Mouse (Mus musculus) midbrain, embryonic 14.5 days (tissue): Measurements from ENCODE around the gene Ppp1r7. TPM values are rescaled to one million over a fixed set of nuclear protein-coding genes. Genes with fewer than 3 reads are reported as not detected.

Experiments
- ATAC-seq: fragments of 200-750 bp; cut with Nextera tagmentation; 2 replicates; pipeline ENCODE4 v1.8.0; 2017; ENCODE audit warnings: moderate number of reproducible peaks, moderate library complexity; ENCODE audit not compliant: low FRiP score, low TSS enrichment
- DNase-seq: peaks from one replicate; pipeline ENCODE4 v3.0.0-alpha.2; 2015
- H3K27ac ChIP-seq: fragments of 300-500 bp; sonication (generic); replicated peaks from 2 replicates; pipeline ENCODE4 v1.5.1; 2014; ENCODE audit warnings: mild to moderate bottlenecking, low read depth, low read length, moderate library complexity
- H3K27me3 ChIP-seq: fragments of 300-500 bp; sonication (generic); 2 replicates; pipeline ENCODE4 v1.6.1; 2014; ENCODE audit warnings: low read length, control low read depth, mixed read lengths; ENCODE audit not compliant: control insufficient read depth, insufficient read depth
- H3K36me3 ChIP-seq: fragments of 300-500 bp; sonication (generic); 2 replicates; pipeline ENCODE4 v1.6.1; 2014; ENCODE audit warnings: low read length, control low read depth; ENCODE audit not compliant: control insufficient read depth, insufficient read depth
- H3K4me1 ChIP-seq: fragments of 300-500 bp; sonication (generic); 2 replicates; pipeline ENCODE4 v1.6.1; 2014; ENCODE audit warnings: mild to moderate bottlenecking, antibody characterized with exemption, low read length, control low read depth; ENCODE audit not compliant: control insufficient read depth, insufficient read depth
- H3K4me2 ChIP-seq: fragments of 300-500 bp; sonication (generic); 2 replicates; pipeline ENCODE4 v1.6.1; 2014; ENCODE audit warnings: mild to moderate bottlenecking, low read length, moderate library complexity
- H3K4me3 ChIP-seq: fragments of 300-500 bp; sonication (generic); replicated peaks from 2 replicates; pipeline ENCODE4 v1.5.1; 2014; ENCODE audit warnings: low read depth, low read length
- H3K9ac ChIP-seq: fragments of 300-500 bp; sonication (generic); replicated peaks from 2 replicates; pipeline ENCODE4 v1.6.1; 2014; ENCODE audit warnings: mild to moderate bottlenecking, low read length, moderate library complexity
- H3K9me3 ChIP-seq: fragments of 300-500 bp; sonication (generic); 2 replicates; pipeline ENCODE4 v1.6.1; 2016; ENCODE audit warnings: low read length, control low read depth, mixed read lengths; ENCODE audit not compliant: control insufficient read depth
- WGBS: fragments of 180-500 bp; shearing (Covaris S2); extraction: QIAGEN DNeasy Blood & Tissue Kit; methylation state at CpG from one replicate; pipeline ENCODE4 v1.1.7; 2014; 5-methylcytosine and 5-hydroxymethylcytosine counted together
- microRNA-seq: library from miRNA; unstranded; fragments of <30 nt; microRNA quantifications from one replicate; pipeline ENCODE4, GENCODE M21; 2016
- polyA plus RNA-seq: library from polyadenylated mRNA; unstranded; fragments of >200 nt; fragmentation: Nextera tagmentation; extraction: Ambion mirVana; gene quantifications from 2 replicates; pipeline ENCODE4 v1.2.1, GENCODE M21; 2014

Ppp1r7 gene
- polyA plus RNA-seq, 1 experiment from 2014 or later = 54.7 TPM

DNA sequence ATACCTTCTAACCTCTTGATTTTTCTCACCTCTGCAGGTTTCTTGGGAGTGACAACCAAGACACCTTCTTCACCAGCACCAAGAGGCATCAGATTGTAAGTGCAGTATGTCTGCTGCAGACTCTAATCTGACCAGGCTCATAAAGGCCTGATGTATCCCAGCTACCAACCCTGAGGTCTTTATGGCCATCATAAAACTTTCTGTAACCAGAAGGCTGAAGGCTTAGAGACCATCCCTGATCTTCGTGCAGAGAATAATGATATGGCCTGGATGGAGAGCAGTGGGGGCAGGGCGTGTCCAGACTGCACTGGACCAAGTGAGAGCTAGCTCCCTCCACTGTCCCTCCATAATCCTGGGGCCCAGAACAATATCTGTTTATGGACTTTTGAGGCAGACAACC is 44.5 kb downstream of the Ppp1r7 start:
- no peak overlapping the region for H3K4me3 ChIP-seq
- H3K9ac ChIP-seq = no peak overlapping the region
- 83% methylated on average over 2 of the region's 2 CpGs for WGBS
- H3K9me3 ChIP-seq = no peaks in the 10 kb centered on the region
- H3K27me3 ChIP-seq = no peaks in the 10 kb centered on the region
- H3K4me1 ChIP-seq = no peaks in the 10 kb centered on the region
- H3K4me2 ChIP-seq = no peak overlapping the region
- no peak overlapping the region for H3K27ac ChIP-seq
- no peaks in the 10 kb centered on the region for H3K36me3 ChIP-seq
- DNase-seq (no peak), ATAC-seq (no peak)

DNA sequence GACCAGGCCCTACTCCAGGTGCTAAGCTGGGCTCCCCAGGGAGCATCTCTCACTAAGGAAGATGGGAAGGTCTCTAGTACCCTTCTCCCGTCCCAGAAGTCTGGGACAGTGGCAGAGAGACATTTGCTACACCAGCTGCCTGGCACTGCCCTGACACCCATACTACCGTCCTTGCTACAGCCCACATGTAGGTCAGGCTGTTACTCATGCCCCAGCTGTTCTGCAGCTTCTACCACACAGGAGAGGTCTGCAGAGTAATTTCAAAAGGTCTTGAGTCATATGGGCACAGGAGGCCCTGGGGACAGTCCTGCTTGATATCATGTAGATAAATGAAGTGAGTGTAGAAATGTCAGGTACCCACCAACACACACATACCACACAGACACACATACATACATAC is 46.3 kb downstream of the Ppp1r7 start:
- Histone ChIP-seq H3K36me3 (no peaks in the 10 kb centered on the region), H3K27me3 (no peaks in the 10 kb centered on the region), H3K9ac (no peak overlapping the region), H3K4me1 (no peaks in the 10 kb centered on the region), H3K4me3 (no peak overlapping the region), H3K27ac (no peak overlapping the region), H3K4me2 (no peak overlapping the region), H3K9me3 (no peaks in the 10 kb centered on the region)
- ATAC-seq (no peak), DNase-seq (no peak)
- WGBS = 76% methylated on average over 2 of the region's 2 CpGs

DNA sequence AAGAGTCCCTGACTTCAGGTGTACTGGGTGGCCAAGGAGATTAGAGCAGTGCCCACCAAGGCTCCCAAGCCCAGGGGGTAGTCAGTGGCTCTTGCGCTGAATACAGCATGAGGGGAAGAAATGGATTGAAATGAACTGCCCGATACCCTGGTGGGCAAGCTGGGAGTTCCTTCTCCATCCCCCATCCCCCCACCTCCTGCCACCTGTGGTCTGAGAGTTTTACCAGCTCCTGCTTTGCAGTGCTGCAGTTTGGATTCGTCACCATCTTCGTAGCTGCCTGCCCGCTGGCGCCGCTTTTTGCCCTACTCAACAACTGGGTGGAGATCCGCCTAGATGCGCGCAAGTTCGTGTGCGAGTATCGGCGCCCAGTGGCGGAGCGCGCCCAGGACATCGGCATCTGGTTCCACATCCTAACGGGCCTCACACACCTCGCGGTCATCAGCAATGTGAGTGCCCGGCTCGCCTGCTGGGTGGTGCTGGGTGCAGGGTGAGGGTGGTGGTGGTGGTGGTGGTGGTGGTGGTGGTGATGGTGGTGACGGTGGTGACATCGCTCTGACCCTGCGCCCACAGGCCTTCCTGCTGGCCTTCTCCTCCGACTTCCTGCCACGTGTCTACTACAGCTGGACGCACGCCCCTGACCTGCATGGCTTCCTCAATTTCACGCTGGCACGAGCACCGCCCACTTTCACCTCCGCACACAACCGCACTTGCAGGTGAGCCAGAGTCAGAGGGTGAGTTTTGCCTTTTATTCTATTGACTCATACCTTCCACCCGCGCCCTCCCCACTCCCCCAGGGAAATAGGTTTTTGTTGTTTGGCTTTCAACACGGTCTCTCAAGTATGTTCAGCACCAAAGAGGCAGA is 58.8 kb downstream of the Ppp1r7 start:
- DNase-seq (peak; percentile 12), ATAC-seq (no peak)
- WGBS = 22% methylated on average over 38 of the region's 38 CpGs
- Histone ChIP-seq H3K4me2 (peak overlapping the region; percentile 34), H3K36me3 (peaks cover 7% of the 10 kb centered on the region), H3K4me3 (no peak overlapping the region), H3K27ac (no peak overlapping the region), H3K4me1 (no peaks in the 10 kb centered on the region), H3K9ac (no peak overlapping the region), H3K27me3 (no peaks in the 10 kb centered on the region), H3K9me3 (no peaks in the 10 kb centered on the region)

- DNase-seq = no peak
- Histone ChIP-seq H3K27ac (no peak overlapping the region), H3K4me2 (no peak overlapping the region), H3K4me1 (no peaks in the 10 kb centered on the region), H3K27me3 (no peaks in the 10 kb centered on the region), H3K9me3 (no peaks in the 10 kb centered on the region), H3K4me3 (no peak overlapping the region), H3K36me3 (peaks cover 27% of the 10 kb centered on the region), H3K9ac (no peak overlapping the region)
- ATAC-seq = no peak
- 91% methylated on average over 4 of the region's 4 CpGs for WGBS
Observed at GRCm38 (mm10) chr1:93403403-93403802, 60.7 kb downstream of the Ppp1r7 start.

Small RNAs within 50 kb of the gene (microRNA-seq; reads per million reads assigned to microRNA genes)
- gene Mir6345 (not detected), gene Mir6902 (not detected)

Other genes with a start within 250 kb of the Ppp1r7 start
- gene Kif1a, start 240.9 kb upstream of the Ppp1r7 start, polyA plus RNA-seq = 228 and 350 TPM in 2 replicates
- gene Agxt, start 207.6 kb upstream of the Ppp1r7 start, polyA plus RNA-seq = not detected in 2 replicates
- gene 2310007B03Rik, start 181.9 kb upstream of the Ppp1r7 start, polyA plus RNA-seq = not detected in 2 replicates
- 0.05 and 0.09 TPM in 2 replicates for gene Crocc2, start 174.1 kb upstream of the Ppp1r7 start, polyA plus RNA-seq
- gene Sned1, start 107.0 kb upstream of the Ppp1r7 start, polyA plus RNA-seq = 3.0 and 7.2 TPM in 2 replicates
- 27.7 and 30.0 TPM in 2 replicates for gene Mterf4, start 36.9 kb upstream of the Ppp1r7 start, polyA plus RNA-seq
- 4.2 and 5.7 TPM in 2 replicates for gene Pask, start 628 bp downstream of the Ppp1r7 start, polyA plus RNA-seq
- 0.68 and 0.69 TPM in 2 replicates for gene Ano7, start 31.1 kb downstream of the Ppp1r7 start, polyA plus RNA-seq
- gene Hdlbp, start 136.0 kb downstream of the Ppp1r7 start, polyA plus RNA-seq = 66.0 and 69.0 TPM in 2 replicates
- 3.6 and 4.7 TPM in 2 replicates for gene Farp2, start 169.2 kb downstream of the Ppp1r7 start, polyA plus RNA-seq